Mouse (Mus musculus): ENCODE data around the gene Ypel2.

DNA sequence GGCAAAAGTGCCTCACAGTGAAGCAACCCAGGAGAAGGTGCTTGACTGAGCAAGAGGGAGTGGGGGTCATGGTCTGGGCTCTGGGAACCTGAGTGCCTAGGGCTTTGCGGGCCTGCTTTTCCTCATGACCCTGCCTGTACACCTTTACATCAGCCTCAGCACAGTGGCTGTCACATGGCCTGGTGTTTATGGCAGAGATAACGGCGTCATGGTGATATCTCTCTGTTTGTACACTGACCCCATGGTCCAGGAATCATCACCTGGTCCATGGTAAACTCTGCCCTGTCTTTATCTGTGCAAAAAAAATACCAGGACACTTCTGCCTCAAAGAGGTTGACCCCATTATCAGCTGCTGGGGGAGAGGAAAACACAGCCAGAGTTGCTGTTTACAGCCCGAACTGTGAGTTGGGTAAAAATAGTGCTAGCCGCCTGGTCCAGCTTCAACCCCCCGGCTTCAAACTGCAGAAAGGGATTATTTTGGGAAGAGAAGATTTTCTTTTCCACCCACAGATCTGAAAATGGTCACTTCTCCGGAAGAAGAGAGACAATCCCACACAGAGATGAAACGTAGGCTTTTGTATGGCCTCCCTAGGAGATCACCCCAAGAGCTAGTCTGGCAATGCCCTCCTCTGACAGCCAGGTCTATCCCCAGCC is 76.8 kb downstream of the Ypel2 start:
- TF ChIP-seq CTCF (IDR thresholded peaks at IDR 0.05; ENCODE audit: borderline replicate concordance, extremely low read depth, insufficient read depth, insufficient read length) (no peak), POLR2A (IDR thresholded peaks at IDR 0.05; ENCODE audit: borderline replicate concordance, extremely low read depth, insufficient read depth, insufficient read length, poor library complexity, severe bottlenecking) (no peak)

Measured in brain, embryonic 14.5 days (tissue).